Mouse (Mus musculus): ENCODE measurements around the gene Hmgb4. TPM values are rescaled to one million over a fixed set of nuclear protein-coding genes. Genes with fewer than 3 reads are reported as not detected.

Gene Hmgb4
- not detected in 2 replicates for polyA plus RNA-seq (2015; fragmentation: Nextera tagmentation; extraction: Ambion mirVana)

GRCm38 (mm10) chr4:128260907-128261560 lies at the start of gene Hmgb4:
Hmgb4 (minus strand) TSS chr4:128260957.
- 60% methylated on average over 8 of the region's 8 CpGs for WGBS
- no peak within 1 kb of the TSS for H3K4me3 ChIP-seq
- ATAC-seq (ENCODE audit: extremely low read depth, insufficient number of reproducible peaks, low FRiP score, low TSS enrichment), result no peak

GRCm38 (mm10) chr4:128306011-128306410 lies 45.3 kb upstream of the Hmgb4 start:
- Histone ChIP-seq H3K4me1 (no peaks in the 10 kb centered on the region), H3K9me3 (no peaks in the 10 kb centered on the region), H3K9ac (no peak overlapping the region), H3K4me3 (no peak overlapping the region), H3K36me3 (no peaks in the 10 kb centered on the region), H3K27me3 (replicated peaks) (no peaks in the 10 kb centered on the region), H3K27ac (replicated peaks) (no peak overlapping the region), H3K4me2 (no peak overlapping the region)
- WGBS, result 82% methylated on average over 8 of the region's 8 CpGs
- ATAC-seq (ENCODE audit: extremely low read depth, insufficient number of reproducible peaks, low FRiP score, low TSS enrichment), result no peak

More at GRCm38 (mm10) chr4:128260907-128261560, at the start of gene Hmgb4:
- Histone ChIP-seq H3K27me3 (replicated peaks) (no peaks in the 10 kb centered on the region), H3K9me3 (0 out of 2 replicates have a peak, but pooled peaks cover 4% of the 10 kb centered on the region), H3K36me3 (no peaks in the 10 kb centered on the region), H3K4me1 (no peaks in the 10 kb centered on the region), H3K4me2 (no peak within 1 kb of the TSS), H3K27ac (replicated peaks) (no peak within 1 kb of the TSS), H3K9ac (no peak within 1 kb of the TSS)

GRCm38 (mm10) chr4:128304049-128304448 lies 43.3 kb upstream of the Hmgb4 start:
- Histone ChIP-seq H3K4me2 (no peak overlapping the region), H3K4me1 (no peaks in the 10 kb centered on the region), H3K27me3 (replicated peaks) (no peaks in the 10 kb centered on the region), H3K27ac (replicated peaks) (no peak overlapping the region), H3K9ac (no peak overlapping the region), H3K4me3 (no peak overlapping the region), H3K36me3 (no peaks in the 10 kb centered on the region), H3K9me3 (no peaks in the 10 kb centered on the region)
- WGBS, result 69% methylated on average over 8 of the region's 8 CpGs
- ATAC-seq (ENCODE audit: extremely low read depth, insufficient number of reproducible peaks, low FRiP score, low TSS enrichment), result no peak

- Histone ChIP-seq H3K4me2 (no peak overlapping the region), H3K9ac (no peak overlapping the region), H3K36me3 (no peaks in the 10 kb centered on the region), H3K4me3 (no peak overlapping the region), H3K27ac (replicated peaks) (no peak overlapping the region), H3K4me1 (no peaks in the 10 kb centered on the region), H3K27me3 (replicated peaks) (no peaks in the 10 kb centered on the region), H3K9me3 (no peaks in the 10 kb centered on the region)
- ATAC-seq (ENCODE audit: extremely low read depth, insufficient number of reproducible peaks, low FRiP score, low TSS enrichment), result no peak
- WGBS, result 68% methylated on average over 7 of the region's 7 CpGs
Measured at GRCm38 (mm10) chr4:128288095-128288494, 27.3 kb upstream of the Hmgb4 start.

GRCm38 (mm10) chr4:128285009-128285408 lies 24.3 kb upstream of the Hmgb4 start:
- no peaks in the 10 kb centered on the region for H3K27me3 ChIP-seq (replicated peaks)
- ATAC-seq (ENCODE audit: extremely low read depth, insufficient number of reproducible peaks, low FRiP score, low TSS enrichment), result no peak
- no peak overlapping the region for H3K9ac ChIP-seq
- H3K36me3 ChIP-seq, result no peaks in the 10 kb centered on the region
- H3K4me1 ChIP-seq, result no peaks in the 10 kb centered on the region
- H3K4me3 ChIP-seq, result no peak overlapping the region
- H3K4me2 ChIP-seq, result no peak overlapping the region
- H3K9me3 ChIP-seq, result no peaks in the 10 kb centered on the region
- no peak overlapping the region for H3K27ac ChIP-seq (replicated peaks)
- WGBS, result 53% methylated on average over 1 of the region's 1 CpGs

GRCm38 (mm10) chr4:128275586-128275985 lies 14.8 kb upstream of the Hmgb4 start:
- Histone ChIP-seq H3K4me2 (no peak overlapping the region), H3K27ac (replicated peaks) (no peak overlapping the region), H3K36me3 (no peaks in the 10 kb centered on the region), H3K27me3 (replicated peaks) (peaks cover 15% of the 10 kb centered on the region; the same call in 1 of the 2 replicates), H3K4me3 (no peak overlapping the region), H3K9ac (no peak overlapping the region), H3K9me3 (no peaks in the 10 kb centered on the region), H3K4me1 (peaks cover 21% of the 10 kb centered on the region)
- WGBS, result 74% methylated on average over 6 of the region's 6 CpGs
- ATAC-seq (ENCODE audit: extremely low read depth, insufficient number of reproducible peaks, low FRiP score, low TSS enrichment), result no peak

GRCm38 (mm10) chr4:128275116-128275515 lies 14.4 kb upstream of the Hmgb4 start:
- no peak for ATAC-seq (ENCODE audit: extremely low read depth, insufficient number of reproducible peaks, low FRiP score, low TSS enrichment)
- Histone ChIP-seq H3K9ac (no peak overlapping the region), H3K4me1 (peaks cover 21% of the 10 kb centered on the region), H3K27ac (replicated peaks) (no peak overlapping the region), H3K9me3 (no peaks in the 10 kb centered on the region), H3K36me3 (no peaks in the 10 kb centered on the region), H3K4me2 (no peak overlapping the region), H3K4me3 (no peak overlapping the region), H3K27me3 (replicated peaks) (peaks cover 15% of the 10 kb centered on the region; the same call in 1 of the 2 replicates)
- 81% methylated on average over 5 of the region's 5 CpGs for WGBS

GRCm38 (mm10) chr4:128273146-128273545 lies 12.4 kb upstream of the Hmgb4 start:
- no peak overlapping the region for H3K4me3 ChIP-seq
- H3K4me1 ChIP-seq, result peaks cover 13% of the 10 kb centered on the region
- no peak for ATAC-seq (ENCODE audit: extremely low read depth, insufficient number of reproducible peaks, low FRiP score, low TSS enrichment)
- 57% methylated on average over 11 of the region's 11 CpGs for WGBS
- no peak overlapping the region for H3K4me2 ChIP-seq
- no peak overlapping the region for H3K9ac ChIP-seq
- H3K27me3 ChIP-seq (replicated peaks), result peaks cover 15% of the 10 kb centered on the region; the same call in 1 of the 2 replicates
- no peaks in the 10 kb centered on the region for H3K36me3 ChIP-seq
- H3K9me3 ChIP-seq, result no peaks in the 10 kb centered on the region
- H3K27ac ChIP-seq (replicated peaks), result no peak overlapping the region

- 63% methylated on average over 6 of the region's 6 CpGs for WGBS
- no peak overlapping the region for H3K4me2 ChIP-seq
- no peak overlapping the region for H3K4me3 ChIP-seq
- peaks cover 6% of the 10 kb centered on the region for H3K4me1 ChIP-seq
- peaks cover 15% of the 10 kb centered on the region; the same call in 1 of the 2 replicates for H3K27me3 ChIP-seq (replicated peaks)
- no peak for ATAC-seq (ENCODE audit: extremely low read depth, insufficient number of reproducible peaks, low FRiP score, low TSS enrichment)
- no peak overlapping the region for H3K9ac ChIP-seq
- H3K36me3 ChIP-seq, result no peaks in the 10 kb centered on the region
- H3K9me3 ChIP-seq, result no peaks in the 10 kb centered on the region
- no peak overlapping the region for H3K27ac ChIP-seq (replicated peaks)
Measured at GRCm38 (mm10) chr4:128272501-128272900, 11.7 kb upstream of the Hmgb4 start.

GRCm38 (mm10) chr4:128270931-128271330 lies 10.2 kb upstream of the Hmgb4 start:
- no peak overlapping the region for H3K4me3 ChIP-seq
- H3K4me2 ChIP-seq, result no peak overlapping the region
- no peak overlapping the region for H3K27ac ChIP-seq (replicated peaks)
- WGBS, result 68% methylated on average over 19 of the region's 19 CpGs
- H3K36me3 ChIP-seq, result no peaks in the 10 kb centered on the region
- 0 out of 2 replicates have a peak, but pooled peaks cover 4% of the 10 kb centered on the region for H3K9me3 ChIP-seq
- H3K9ac ChIP-seq, result no peak overlapping the region
- 0 out of 2 replicates have a peak, but pooled peaks cover 3% of the 10 kb centered on the region for H3K4me1 ChIP-seq
- no peak for ATAC-seq (ENCODE audit: extremely low read depth, insufficient number of reproducible peaks, low FRiP score, low TSS enrichment)
- H3K27me3 ChIP-seq (replicated peaks), result peaks cover 12% of the 10 kb centered on the region; the same call in 1 of the 2 replicates

- no peak overlapping the region for H3K4me2 ChIP-seq
- H3K4me1 ChIP-seq, result 0 out of 2 replicates have a peak, but pooled peaks cover 3% of the 10 kb centered on the region
- no peaks in the 10 kb centered on the region for H3K36me3 ChIP-seq
- WGBS, result 68% methylated on average over 10 of the region's 10 CpGs
- H3K9me3 ChIP-seq, result 0 out of 2 replicates have a peak, but pooled peaks cover 7% of the 10 kb centered on the region
- no peak overlapping the region for H3K4me3 ChIP-seq
- peaks cover 6% of the 10 kb centered on the region; the same call in 1 of the 2 replicates for H3K27me3 ChIP-seq (replicated peaks)
- ATAC-seq (ENCODE audit: extremely low read depth, insufficient number of reproducible peaks, low FRiP score, low TSS enrichment), result no peak
- no peak overlapping the region for H3K27ac ChIP-seq (replicated peaks)
- H3K9ac ChIP-seq, result no peak overlapping the region
Measured at GRCm38 (mm10) chr4:128270177-128270576, 9.4 kb upstream of the Hmgb4 start.

All from heart, embryonic 13.5 days (tissue).